In genomic region chr17:73048164-73048563, GRCm38 (mm10) we compare ENCODE assay signal across 31 mouse cellular contexts.
"Had no signal": no experiment of that assay in that cellular context is flagged by ENCODE, and none has a peak within 500 bp of the region (broad histone marks: within the 10 kb centered on the region; RNA-seq: fewer than 3 reads in every experiment).

No protein-coding gene starts in this region.

- ATAC-seq: liver, embryonic 12.5 days; liver, postnatal 0 days; midbrain, embryonic 13.5 days; midbrain, embryonic 15.5 days; midbrain, embryonic 16.5 days had no signal

- H3K36me3 ChIP-seq: limb, embryonic 10.5 days; limb, embryonic 12.5 days; limb, embryonic 13.5 days; limb, embryonic 15.5 days; liver, embryonic 12.5 days; liver, embryonic 13.5 days; liver, embryonic 15.5 days; lung, embryonic 15.5 days; midbrain, embryonic 10.5 days; midbrain, embryonic 12.5 days; midbrain, embryonic 13.5 days; midbrain, embryonic 15.5 days; neural tube, embryonic 12.5 days had no signal

- H3K27ac ChIP-seq: left cerebral cortex, adult 2 months; limb, embryonic 10.5 days; limb, embryonic 12.5 days; limb, embryonic 13.5 days; limb, embryonic 15.5 days; liver, embryonic 12.5 days; liver, embryonic 13.5 days; liver, embryonic 14.5 days; liver, embryonic 15.5 days; lung, embryonic 15.5 days; macrophage; midbrain, embryonic 10.5 days; midbrain, embryonic 12.5 days; midbrain, embryonic 13.5 days; midbrain, embryonic 15.5 days; neural tube, embryonic 12.5 days had no signal

- H3K4me1 ChIP-seq: limb, embryonic 10.5 days; liver, embryonic 12.5 days; liver, embryonic 13.5 days; liver, embryonic 15.5 days; megakaryocyte, embryonic 14.5 days; midbrain, embryonic 10.5 days; midbrain, embryonic 12.5 days; midbrain, embryonic 15.5 days; neural tube, embryonic 12.5 days had no signal

- H3K4me3 ChIP-seq: left cerebral cortex, adult 2 months; limb, embryonic 10.5 days; limb, embryonic 12.5 days; limb, embryonic 13.5 days; limb, embryonic 15.5 days; liver, embryonic 12.5 days; liver, embryonic 13.5 days; liver, embryonic 15.5 days; lung, embryonic 15.5 days; megakaryocyte, embryonic 14.5 days; midbrain, embryonic 10.5 days; midbrain, embryonic 12.5 days; midbrain, embryonic 13.5 days; midbrain, embryonic 15.5 days; myocyte; neural tube, embryonic 12.5 days had no signal

- H3K27me3 ChIP-seq: limb, embryonic 12.5 days; limb, embryonic 13.5 days; limb, embryonic 15.5 days; liver, embryonic 12.5 days; liver, embryonic 13.5 days; liver, embryonic 15.5 days; lung, embryonic 15.5 days; megakaryocyte, embryonic 14.5 days; midbrain, embryonic 12.5 days; midbrain, embryonic 13.5 days; midbrain, embryonic 15.5 days; neural tube, embryonic 12.5 days had no signal

- H3K9ac ChIP-seq: limb, embryonic 12.5 days; limb, embryonic 13.5 days; limb, embryonic 15.5 days; liver, embryonic 12.5 days; liver, embryonic 13.5 days; liver, embryonic 14.5 days; liver, embryonic 15.5 days; liver, postnatal 0 days; lung, embryonic 14.5 days; lung, embryonic 15.5 days; midbrain, embryonic 12.5 days; midbrain, embryonic 13.5 days; midbrain, embryonic 15.5 days; neural tube, embryonic 12.5 days had no signal

- H3K4me2 ChIP-seq: limb, embryonic 12.5 days; limb, embryonic 13.5 days; limb, embryonic 15.5 days; liver, embryonic 11.5 days; liver, embryonic 12.5 days; liver, embryonic 13.5 days; liver, embryonic 15.5 days; lung, embryonic 14.5 days; lung, embryonic 15.5 days; midbrain, embryonic 11.5 days; midbrain, embryonic 12.5 days; midbrain, embryonic 13.5 days; midbrain, embryonic 15.5 days; neural tube, embryonic 12.5 days had no signal

- DNase-seq: left cerebral cortex, postnatal 4 days; liver; liver, embryonic 13.5 days; liver, postnatal 0 days; lung, adult 18-20 months; lung, adult 2 months; lung, embryonic 14.5 days; lung, postnatal 10 days; lung, postnatal 36 days; lung, postnatal 4 days; midbrain, embryonic 14.5 days had no signal

- H3K9me3 ChIP-seq: limb, embryonic 10.5 days; limb, embryonic 12.5 days; limb, embryonic 13.5 days; limb, embryonic 15.5 days; liver, embryonic 12.5 days; liver, embryonic 13.5 days; liver, embryonic 15.5 days; lung, embryonic 15.5 days; megakaryocyte, embryonic 14.5 days; midbrain, embryonic 10.5 days; midbrain, embryonic 12.5 days; midbrain, embryonic 13.5 days; midbrain, embryonic 15.5 days; neural tube, embryonic 12.5 days had no signal
